Mouse (Mus musculus) limb, embryonic 12.5 days (tissue): Measurements from ENCODE around the gene Cfap57. TPM values are rescaled to one million over a fixed set of nuclear protein-coding genes. Genes with fewer than 3 reads are reported as not detected.

Source experiments
- ATAC-seq: fragments of 200-750 bp; cut with Nextera tagmentation; 2 replicates; pipeline ENCODE4 v1.8.0; 2017; ENCODE audit warnings: low read depth, moderate TSS enrichment; ENCODE audit not compliant: insufficient number of reproducible peaks, insufficient read depth, low FRiP score, low TSS enrichment
- H3K27ac ChIP-seq: fragments of 300-500 bp; sonication (generic); 2 replicates; pipeline ENCODE4 v1.5.1; 2016; ENCODE audit warnings: mild to moderate bottlenecking, moderate library complexity
- H3K27me3 ChIP-seq: fragments of 300-500 bp; sonication (generic); 2 replicates; pipeline ENCODE4 v1.6.1; 2016; ENCODE audit warnings: mild to moderate bottlenecking, moderate library complexity
- H3K36me3 ChIP-seq: fragments of 300-500 bp; sonication (generic); 2 replicates; pipeline ENCODE4 v1.6.1; 2016; ENCODE audit warnings: mild to moderate bottlenecking, moderate library complexity
- H3K4me1 ChIP-seq: fragments of 300-500 bp; sonication (generic); replicated peaks from 2 replicates; pipeline ENCODE4 v1.6.1; 2016
- H3K4me2 ChIP-seq: fragments of 300-500 bp; sonication (generic); 2 replicates; pipeline ENCODE4 v1.6.1; 2016; ENCODE audit warnings: mild to moderate bottlenecking, moderate library complexity
- H3K4me3 ChIP-seq: fragments of 300-500 bp; sonication (generic); replicated peaks from 2 replicates; pipeline ENCODE4 v1.5.1; 2016; ENCODE audit warnings: mild to moderate bottlenecking
- H3K9ac ChIP-seq: fragments of 300-500 bp; sonication (generic); replicated peaks from 2 replicates; pipeline ENCODE4 v1.6.1; 2016; ENCODE audit warnings: mild to moderate bottlenecking, moderate library complexity
- H3K9me3 ChIP-seq: fragments of 300-500 bp; sonication (generic); 2 replicates; pipeline ENCODE4 v1.6.1; 2016; ENCODE audit warnings: mild to moderate bottlenecking, moderate library complexity
- WGBS: fragments of 180-500 bp; shearing (Covaris S2); methylation state at CpG from one replicate; pipeline ENCODE4 v1.1.7; 2016; 5-methylcytosine and 5-hydroxymethylcytosine counted together
- polyA plus RNA-seq: library from polyadenylated mRNA; unstranded; fragments of >200 nt; fragmentation: Nextera tagmentation; extraction: Ambion mirVana; gene quantifications from 2 replicates; pipeline ENCODE4 v1.2.1, GENCODE M21; 2016

Cfap57 gene
- polyA plus RNA-seq = 0.23 and 0.45 TPM in 2 replicates

DNA sequence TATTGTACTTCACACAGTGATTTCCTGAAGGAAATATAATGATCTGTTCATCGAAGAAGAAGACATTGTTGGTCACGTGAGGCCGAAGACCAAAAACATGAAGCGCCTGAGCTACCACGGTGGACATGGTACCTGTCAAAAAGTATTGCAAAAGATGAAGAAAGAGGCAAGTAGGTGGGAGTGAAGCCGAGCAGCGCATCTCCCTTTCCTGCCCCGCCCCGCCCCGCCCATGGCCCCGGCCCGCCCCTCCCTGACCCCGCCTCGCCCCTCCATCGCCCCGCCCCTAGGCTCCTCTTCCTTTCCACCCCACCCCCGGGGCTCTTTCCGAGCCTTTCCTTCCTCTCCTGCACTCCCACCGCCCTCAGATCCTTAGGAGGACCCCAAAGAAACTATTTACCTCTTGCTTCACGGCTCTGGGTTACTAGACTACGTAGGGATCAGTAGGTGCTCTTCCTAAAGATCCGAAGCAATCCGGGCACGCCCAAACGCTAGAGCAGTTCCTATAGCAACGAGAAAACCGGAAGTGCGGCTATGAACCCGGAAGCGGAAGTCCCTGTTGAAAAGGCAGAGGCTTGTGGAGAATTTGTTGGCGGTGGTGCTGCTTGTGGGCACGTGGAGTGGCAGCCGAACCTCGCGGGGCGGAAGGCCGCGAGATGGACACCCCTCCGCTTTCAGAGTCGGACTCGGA lies at the start of gene Cfap57, which contains the start of gene Ebna1bp2:
Gene Cfap57, minus strand, starts transcription at position 499 of the 688 bp plus-strand sequence.
Gene Ebna1bp2, plus strand, starts transcription at position 521 of the 688 bp plus-strand sequence.
- Histone ChIP-seq H3K4me3 (peak within 1 kb of the TSS; percentile 84), H3K9ac (peak within 1 kb of the TSS; percentile 63), H3K27ac (no peak within 1 kb of the TSS), H3K27me3 (no peaks in the 10 kb centered on the region), H3K4me1 (peaks cover 9% of the 10 kb centered on the region), H3K9me3 (0 out of 2 replicates have a peak, but pooled peaks cover 7% of the 10 kb centered on the region), H3K36me3 (peaks cover 29% of the 10 kb centered on the region), H3K4me2 (peak within 1 kb of the TSS; percentile 97)
- WGBS = under 1% methylated on average over 32 of the region's 41 CpGs
- peak; percentile 92 for ATAC-seq

DNA sequence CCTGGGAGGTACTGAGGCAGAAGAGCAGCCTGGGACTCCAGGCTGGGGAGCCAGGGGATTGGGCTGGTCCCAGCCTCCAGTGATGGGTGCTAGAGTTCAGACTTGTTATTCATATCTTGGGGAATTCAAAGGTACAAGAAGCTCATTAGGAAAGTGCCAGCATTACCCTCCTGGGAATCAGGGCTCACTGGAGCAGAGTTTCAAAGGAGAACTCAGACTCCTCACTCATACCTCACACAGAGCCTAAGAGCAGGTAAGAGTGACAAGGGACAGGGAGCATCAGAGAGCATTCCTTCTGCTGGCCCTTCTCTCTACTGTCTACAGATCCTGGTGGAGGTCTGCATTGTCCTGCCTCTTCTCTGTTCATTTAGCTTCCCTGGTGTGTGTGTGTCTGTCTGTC lies 38.1 kb upstream of the Cfap57 start, which contains the start of gene Olfr62:
Gene Olfr62, plus strand, starts transcription at position 301 of the 400 bp plus-strand sequence.
- Histone ChIP-seq H3K36me3 (no peaks in the 10 kb centered on the region), H3K9me3 (no peaks in the 10 kb centered on the region), H3K9ac (no peak within 1 kb of the TSS), H3K4me1 (no peaks in the 10 kb centered on the region), H3K4me2 (no peak within 1 kb of the TSS), H3K27ac (no peak within 1 kb of the TSS), H3K4me3 (no peak within 1 kb of the TSS), H3K27me3 (peaks cover 6% of the 10 kb centered on the region; the same call in 1 of the 2 replicates)
- ATAC-seq = no peak

DNA sequence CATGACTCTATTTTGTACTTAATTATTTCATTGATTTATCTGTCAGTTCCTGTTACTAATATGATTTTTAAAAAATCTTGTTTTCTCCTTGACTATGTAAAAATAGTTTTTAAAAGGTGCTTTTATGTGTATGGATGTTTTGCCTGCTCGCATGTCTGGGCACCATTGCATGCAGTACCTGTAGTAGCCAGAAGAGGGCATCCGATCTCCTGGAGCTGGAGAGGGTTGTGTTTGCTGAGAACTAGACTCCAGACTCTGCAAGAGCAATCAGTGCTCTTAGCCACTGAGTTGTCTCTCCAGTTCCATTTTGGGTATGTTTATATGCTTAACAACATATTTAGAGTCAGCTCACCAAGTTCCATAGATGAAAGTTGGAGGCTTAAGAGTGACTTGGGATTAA lies 24.7 kb upstream of the Cfap57 start:
- Histone ChIP-seq H3K27ac (no peak overlapping the region), H3K4me3 (no peak overlapping the region), H3K9me3 (no peaks in the 10 kb centered on the region), H3K9ac (no peak overlapping the region), H3K27me3 (no peaks in the 10 kb centered on the region; the same call in 1 of the 2 replicates), H3K36me3 (no peaks in the 10 kb centered on the region), H3K4me1 (peaks cover 14% of the 10 kb centered on the region), H3K4me2 (no peak overlapping the region)
- WGBS = 10% methylated on average over 2 of the region's 2 CpGs
- ATAC-seq = no peak

DNA sequence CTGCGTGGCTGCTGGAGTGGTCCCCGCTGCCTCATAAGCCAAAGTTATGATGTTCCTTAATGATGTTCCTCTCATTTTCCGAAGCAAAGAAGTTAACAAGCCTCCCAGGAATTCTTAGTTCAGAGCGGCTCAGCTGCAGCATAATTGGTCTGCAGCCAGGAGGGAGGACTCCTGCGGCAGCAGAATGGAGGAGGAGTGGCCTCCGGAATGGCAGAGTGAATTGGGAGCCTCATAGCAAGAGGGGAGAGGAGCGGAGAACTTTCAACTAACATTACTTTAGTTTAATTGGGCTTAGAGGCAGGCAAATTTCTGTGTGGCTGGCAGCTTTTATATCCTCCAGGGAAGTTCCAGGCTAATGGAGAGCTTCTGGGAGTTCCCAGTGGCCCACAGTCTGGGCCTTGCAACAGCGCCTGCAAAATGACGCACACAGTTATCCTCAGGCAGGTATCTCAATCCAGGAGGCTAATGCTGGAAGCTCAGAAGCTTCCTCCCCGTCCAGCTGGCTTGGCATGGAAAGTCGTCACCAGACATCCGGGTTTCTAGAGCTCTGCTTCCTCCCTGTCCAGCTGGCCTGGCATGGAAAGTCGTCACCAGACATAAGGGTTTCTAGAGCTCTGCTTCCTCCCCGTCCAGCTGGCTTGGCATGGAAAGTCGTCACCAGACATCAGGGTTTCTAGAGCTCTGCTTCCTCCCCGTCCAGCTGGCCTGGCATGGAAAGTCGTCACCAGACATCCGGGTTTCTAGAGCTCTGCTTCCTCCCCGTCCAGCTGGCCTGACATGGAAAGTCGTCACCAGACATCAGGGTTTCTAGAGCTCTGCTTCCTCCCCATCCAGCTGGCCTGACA lies 22.0 kb upstream of the Cfap57 start:
- Histone ChIP-seq H3K9me3 (no peaks in the 10 kb centered on the region), H3K9ac (no peak overlapping the region), H3K27me3 (no peaks in the 10 kb centered on the region; the same call in 1 of the 2 replicates), H3K4me3 (no peak overlapping the region), H3K36me3 (no peaks in the 10 kb centered on the region), H3K4me1 (peaks cover 14% of the 10 kb centered on the region), H3K4me2 (peak overlapping the region; percentile 33), H3K27ac (peak overlapping the region; percentile 72)
- 33% methylated on average over 20 of the region's 20 CpGs for WGBS
- ATAC-seq = peak; percentile 61; the same call in 1 of the 2 replicates

DNA sequence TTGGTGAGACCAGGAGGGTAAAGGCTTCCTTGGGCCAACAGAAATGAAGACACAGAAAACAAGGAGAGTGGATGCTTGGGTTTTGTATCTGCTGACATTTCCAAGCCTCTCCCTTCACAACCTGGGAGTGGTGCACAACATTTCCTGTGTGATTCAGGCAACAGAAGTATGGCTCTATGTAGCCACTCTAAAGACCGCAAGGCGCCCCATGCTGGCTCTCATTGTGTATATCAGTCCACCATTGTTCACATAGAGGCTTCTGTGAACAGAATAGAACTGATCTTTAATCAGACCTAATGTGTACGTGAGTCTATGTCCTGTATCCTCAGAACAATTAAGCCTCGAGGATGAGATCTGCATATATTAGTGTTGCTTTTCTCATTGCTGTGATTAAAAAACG lies 9.7 kb upstream of the Cfap57 start:
- H3K9me3 ChIP-seq = no peaks in the 10 kb centered on the region
- ATAC-seq = no peak
- no peak overlapping the region for H3K27ac ChIP-seq
- H3K9ac ChIP-seq = no peak overlapping the region
- 96% methylated on average over 5 of the region's 5 CpGs for WGBS
- H3K4me2 ChIP-seq = no peak overlapping the region
- no peaks in the 10 kb centered on the region for H3K27me3 ChIP-seq
- H3K36me3 ChIP-seq = peaks cover 59% of the 10 kb centered on the region
- no peak overlapping the region for H3K4me3 ChIP-seq
- no peaks in the 10 kb centered on the region for H3K4me1 ChIP-seq

GRCm38 (mm10) chr4:118621781-118622180 lies 1.2 kb upstream of the Cfap57 start:
- Histone ChIP-seq H3K9ac (peak overlapping the region; percentile 63), H3K9me3 (0 out of 2 replicates have a peak, but pooled peaks cover 7% of the 10 kb centered on the region), H3K4me3 (peak overlapping the region; percentile 84), H3K4me2 (peak overlapping the region; percentile 97), H3K4me1 (peaks cover 9% of the 10 kb centered on the region), H3K27ac (no peak overlapping the region), H3K36me3 (peaks cover 42% of the 10 kb centered on the region), H3K27me3 (no peaks in the 10 kb centered on the region)
- ATAC-seq = no peak
- 83% methylated on average over 9 of the region's 9 CpGs for WGBS

GRCm38 (mm10) chr4:118620967-118621320 lies 367 bp upstream of the Cfap57 start:
- Histone ChIP-seq H3K4me1 (peaks cover 9% of the 10 kb centered on the region), H3K36me3 (peaks cover 34% of the 10 kb centered on the region), H3K9me3 (0 out of 2 replicates have a peak, but pooled peaks cover 7% of the 10 kb centered on the region), H3K27me3 (no peaks in the 10 kb centered on the region), H3K9ac (peak overlapping the region; percentile 63), H3K27ac (no peak overlapping the region), H3K4me2 (peak overlapping the region; percentile 97), H3K4me3 (peak overlapping the region; percentile 84)
- ATAC-seq = no peak; the same call in 1 of the 2 replicates
- under 1% methylated on average over 23 of the region's 23 CpGs for WGBS

GRCm38 (mm10) chr4:118615412-118615811 lies 5.2 kb downstream of the Cfap57 start:
- H3K9ac ChIP-seq = no peak overlapping the region
- ATAC-seq = no peak
- no peak overlapping the region for H3K4me3 ChIP-seq
- no peaks in the 10 kb centered on the region for H3K36me3 ChIP-seq
- no peak overlapping the region for H3K4me2 ChIP-seq
- 0 out of 2 replicates have a peak, but pooled peaks cover 7% of the 10 kb centered on the region for H3K27me3 ChIP-seq
- 88% methylated on average over 11 of the region's 11 CpGs for WGBS
- H3K9me3 ChIP-seq = 0 out of 2 replicates have a peak, but pooled peaks cover 7% of the 10 kb centered on the region
- H3K4me1 ChIP-seq = no peaks in the 10 kb centered on the region
- no peak overlapping the region for H3K27ac ChIP-seq

DNA sequence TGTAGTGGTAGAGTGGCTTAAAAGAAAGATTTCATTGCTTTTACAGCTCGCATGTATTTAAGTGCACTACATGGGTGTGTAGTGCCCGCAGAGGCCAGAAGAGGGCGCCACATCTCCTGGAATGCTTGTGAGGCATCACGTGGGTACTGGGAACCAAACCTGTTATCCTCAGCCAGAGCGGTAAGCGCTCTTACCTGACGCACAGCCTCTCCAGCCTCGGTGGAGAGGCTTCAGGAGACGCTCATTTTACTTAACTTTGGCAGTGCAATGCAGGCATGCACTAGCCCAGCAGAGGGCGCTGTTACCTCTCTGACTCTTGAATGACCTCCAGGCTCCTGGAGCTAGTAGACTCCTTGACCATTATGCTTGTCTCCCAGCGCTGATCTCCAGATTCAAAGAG lies 8.0 kb downstream of the Cfap57 start:
- Histone ChIP-seq H3K27me3 (0 out of 2 replicates have a peak, but pooled peaks cover 9% of the 10 kb centered on the region), H3K4me3 (no peak overlapping the region), H3K9me3 (0 out of 2 replicates have a peak, but pooled peaks cover 7% of the 10 kb centered on the region), H3K4me1 (no peaks in the 10 kb centered on the region), H3K4me2 (no peak overlapping the region), H3K9ac (no peak overlapping the region), H3K27ac (no peak overlapping the region), H3K36me3 (no peaks in the 10 kb centered on the region)
- no peak for ATAC-seq
- 23% methylated on average over 11 of the region's 11 CpGs for WGBS

DNA sequence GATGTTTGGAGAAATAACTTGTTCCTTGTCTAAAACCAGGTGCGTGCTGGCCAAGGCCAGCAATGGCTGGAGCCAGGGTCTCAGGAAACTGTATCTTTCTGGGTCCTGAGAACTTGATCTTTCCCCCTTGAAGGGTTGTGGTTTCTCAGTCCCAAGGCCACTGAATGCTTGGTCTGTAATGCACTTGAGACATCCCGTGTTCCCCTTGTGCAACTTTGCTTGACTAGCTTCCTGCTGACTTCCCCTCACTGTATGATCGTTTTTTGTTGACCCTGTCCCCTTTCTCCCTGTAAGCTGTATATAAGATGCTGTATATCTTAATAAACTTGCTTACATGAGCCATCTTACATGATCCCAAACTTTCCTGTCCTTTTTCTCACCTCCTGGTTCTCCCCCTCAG lies 10.7 kb downstream of the Cfap57 start:
- no peak overlapping the region for H3K4me2 ChIP-seq
- whole genome bisulfite sequencing = 73% methylated on average over 3 of the region's 3 CpGs
- H3K27ac ChIP-seq = no peak overlapping the region

DNA sequence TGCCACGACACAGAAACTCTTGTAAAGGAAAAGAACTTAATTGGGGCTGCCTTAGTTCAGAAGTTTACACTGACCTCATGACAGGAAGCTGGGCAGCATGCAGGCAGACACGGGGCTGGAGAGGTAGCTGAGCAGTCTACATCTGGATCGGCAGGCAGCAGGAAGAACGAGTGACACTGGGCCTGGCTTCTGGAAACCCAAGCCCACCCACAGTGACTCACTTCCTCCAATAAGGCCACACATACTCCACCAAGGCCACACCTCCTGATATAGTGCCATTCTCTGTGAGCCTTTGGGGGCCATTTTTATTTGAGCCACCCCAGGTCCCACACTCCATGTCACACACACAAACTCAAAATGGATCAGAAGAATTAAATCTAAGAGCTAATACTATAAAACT lies 16.5 kb downstream of the Cfap57 start:
- H3K27me3 ChIP-seq = no peaks in the 10 kb centered on the region
- H3K36me3 ChIP-seq = no peaks in the 10 kb centered on the region
- WGBS = 24% methylated on average over 4 of the region's 4 CpGs
- H3K4me3 ChIP-seq = no peak overlapping the region
- H3K4me1 ChIP-seq = 0 out of 2 replicates have a peak, but pooled peaks cover 6% of the 10 kb centered on the region
- H3K4me2 ChIP-seq = no peak overlapping the region
- no peak for ATAC-seq
- H3K9me3 ChIP-seq = no peaks in the 10 kb centered on the region
- H3K27ac ChIP-seq = no peak overlapping the region
- H3K9ac ChIP-seq = no peak overlapping the region

More for the DNA sequence above, 10.7 kb downstream of the Cfap57 start:
- Histone ChIP-seq H3K36me3 (no peaks in the 10 kb centered on the region), H3K4me3 (no peak overlapping the region), H3K9ac (no peak overlapping the region), H3K9me3 (no peaks in the 10 kb centered on the region), H3K4me1 (no peaks in the 10 kb centered on the region), H3K27me3 (0 out of 2 replicates have a peak, but pooled peaks cover 9% of the 10 kb centered on the region)
- no peak for ATAC-seq
